ENCODE assay signal across 8 mouse cellular contexts in genomic region chr15:80255646-80256121, GRCm38 (mm10). TPM values are rescaled to one million over a fixed set of nuclear protein-coding genes. Genes with fewer than 3 reads are reported as not detected.
DNase-seq lines count a peak whose midpoint lies in the region; ATAC-seq lines count a peak whose summit lies in the region.

No protein-coding gene starts in this region.

- H3K4me2 ChIP-seq in hindbrain, embryonic 13.5 days: peak overlapping the region; percentile 99

- peaks cover 44% of the 10 kb centered on the region for H3K4me1 ChIP-seq in hindbrain, embryonic 13.5 days (replicated peaks)
- peaks cover 48% of the 10 kb centered on the region for H3K4me1 ChIP-seq in midbrain, embryonic 10.5 days

- DNase-seq in adrenal gland, adult 18-20 months (ENCODE audit: low spot score in 2 of 2): peak; percentile 78 to 80
- DNase-seq in cerebellum, postnatal 14 days: peak; percentile 86 to 93
- peak; percentile 53 to 57 for DNase-seq in frontal cortex, postnatal 36 days (ENCODE audit: low spot score in 2 of 2)
- DNase-seq in left cerebral cortex, postnatal 4 days: peak; percentile 90
- peak; percentile 86 for DNase-seq in midbrain, embryonic 10.5 days (ENCODE audit: low spot score)
- peak; percentile 60 for DNase-seq in right cerebral cortex, postnatal 25 days

- H3K36me3 ChIP-seq in hindbrain, embryonic 13.5 days: peaks cover 58% of the 10 kb centered on the region
- H3K36me3 ChIP-seq in midbrain, embryonic 10.5 days: peaks cover 71% of the 10 kb centered on the region

- H3K27ac ChIP-seq in hindbrain, embryonic 13.5 days: peak overlapping the region; percentile 100
- peak overlapping the region; percentile 100 for H3K27ac ChIP-seq in midbrain, embryonic 10.5 days (replicated peaks)

- peak overlapping the region; percentile 100 for H3K9ac ChIP-seq in hindbrain, embryonic 13.5 days

- ATAC-seq in hindbrain, embryonic 13.5 days (ENCODE audit: low FRiP score): peak; percentile 25
- no peak for ATAC-seq in activated CD4-positive, CD25-positive, alpha-beta regulatory T cell, adult 4 months

- WGBS in hindbrain, embryonic 13.5 days: under 1% methylated on average over 45 of the region's 51 CpGs
- under 1% methylated on average over 51 of the region's 51 CpGs for WGBS in midbrain, embryonic 10.5 days

- peak overlapping the region; percentile 100 for H3K4me3 ChIP-seq in hindbrain, embryonic 13.5 days
- peak overlapping the region; percentile 72 for H3K4me3 ChIP-seq in midbrain, embryonic 10.5 days

- intact Hi-C loops in left cerebral cortex, postnatal 4 days (cut with DNase I): no loop called here

- H3K9me3 ChIP-seq in hindbrain, embryonic 13.5 days: no peaks in the 10 kb centered on the region
- H3K9me3 ChIP-seq in midbrain, embryonic 10.5 days (replicated peaks): no peaks in the 10 kb centered on the region

- no peaks in the 10 kb centered on the region for H3K27me3 ChIP-seq in hindbrain, embryonic 13.5 days
- no peaks in the 10 kb centered on the region for H3K27me3 ChIP-seq in midbrain, embryonic 10.5 days (ENCODE audit: low read depth, poor library complexity, severe bottlenecking)

RNA-seq across cellular contexts. Expression of gene Atf4, which starts 0.7 kb away (rescaled TPM):
- 100 to 1,000 TPM; 237 to 275 TPM for total RNA-seq in adrenal gland, adult 18-20 months (2021)
- 115 and 118 TPM in 2 replicates for polyA plus RNA-seq in hindbrain, embryonic 13.5 days (2015; fragmentation: Nextera tagmentation; extraction: Ambion mirVana)
- total RNA-seq in left cerebral cortex, postnatal 4 days (2021): 100 to 1,000 TPM; 116 to 119 TPM
- 114 and 118 TPM in 2 replicates for polyA plus RNA-seq in midbrain, embryonic 10.5 days (2016; fragmentation: Nextera tagmentation; extraction: Ambion mirVana)
- 10 to 100 TPM; 74.4 to 88.7 TPM for polyA plus RNA-seq in activated CD4-positive, CD25-positive, alpha-beta regulatory T cell, adult 4 months (2017; shearing (Covaris generic))

RNA-seq across cellular contexts. Expression of gene Rps19bp1, which starts 8.4 kb away (rescaled TPM):
- 10 to 100 TPM; 42.6 to 48.1 TPM for total RNA-seq in adrenal gland, adult 18-20 months (2021)
- 74.7 and 75.9 TPM in 2 replicates for polyA plus RNA-seq in hindbrain, embryonic 13.5 days (2015; fragmentation: Nextera tagmentation; extraction: Ambion mirVana)
- 10 to 100 TPM; 45.1 to 50.3 TPM for total RNA-seq in left cerebral cortex, postnatal 4 days (2021)
- polyA plus RNA-seq in midbrain, embryonic 10.5 days (2016; fragmentation: Nextera tagmentation; extraction: Ambion mirVana): 61.7 and 69.7 TPM in 2 replicates
- polyA plus RNA-seq in activated CD4-positive, CD25-positive, alpha-beta regulatory T cell, adult 4 months (2017; shearing (Covaris generic)): 10 to 100 TPM; 18.9 to 21.6 TPM

RNA-seq across cellular contexts. Expression of gene AC140267.1, which starts 20.0 kb away (rescaled TPM):
- total RNA-seq in adrenal gland, adult 18-20 months (2021): 10 to 100 TPM in 1 of 2 experiments, not detected in 1; 11.6 TPM
- not detected in 2 replicates for polyA plus RNA-seq in hindbrain, embryonic 13.5 days (2015; fragmentation: Nextera tagmentation; extraction: Ambion mirVana)
- total RNA-seq in left cerebral cortex, postnatal 4 days (2021): 10 to 100 TPM; 21.1 to 22.2 TPM
- polyA plus RNA-seq in midbrain, embryonic 10.5 days (2016; fragmentation: Nextera tagmentation; extraction: Ambion mirVana): 5.0 and 6.8 TPM in 2 replicates
- not detected for polyA plus RNA-seq in activated CD4-positive, CD25-positive, alpha-beta regulatory T cell, adult 4 months (2017; shearing (Covaris generic))

RNA-seq across cellular contexts. Expression of gene Mief1, which starts 21.9 kb away (rescaled TPM):
- 10 to 100 TPM; 45.3 to 52.3 TPM for total RNA-seq in adrenal gland, adult 18-20 months (2021)
- 36.9 and 37.7 TPM in 2 replicates for polyA plus RNA-seq in hindbrain, embryonic 13.5 days (2015; fragmentation: Nextera tagmentation; extraction: Ambion mirVana)
- total RNA-seq in left cerebral cortex, postnatal 4 days (2021): 10 to 100 TPM; 29.3 to 30.6 TPM
- polyA plus RNA-seq in midbrain, embryonic 10.5 days (2016; fragmentation: Nextera tagmentation; extraction: Ambion mirVana): 39.7 and 45.1 TPM in 2 replicates
- polyA plus RNA-seq in activated CD4-positive, CD25-positive, alpha-beta regulatory T cell, adult 4 months (2017; shearing (Covaris generic)): 10 to 100 TPM; 29.3 to 37.0 TPM

RNA-seq across cellular contexts. Expression of gene Cacna1i, which starts 31.4 kb away (rescaled TPM):
- under 1 TPM; 0.29 to 0.40 TPM for total RNA-seq in adrenal gland, adult 18-20 months (2021)
- polyA plus RNA-seq in hindbrain, embryonic 13.5 days (2015; fragmentation: Nextera tagmentation; extraction: Ambion mirVana): 0.34 and 0.39 TPM in 2 replicates
- 10 to 100 TPM; 43.3 to 44.4 TPM for total RNA-seq in left cerebral cortex, postnatal 4 days (2021)
- 0.01 TPM in 1 of 2 replicates, not detected in the other for polyA plus RNA-seq in midbrain, embryonic 10.5 days (2016; fragmentation: Nextera tagmentation; extraction: Ambion mirVana)
- under 1 TPM; 0.09 to 0.11 TPM for polyA plus RNA-seq in activated CD4-positive, CD25-positive, alpha-beta regulatory T cell, adult 4 months (2017; shearing (Covaris generic))
